Mouse (Mus musculus) leukemia stem cell, adult 10-12 weeks (primary cell): ENCODE data around the gene Mafb. TPM values are rescaled to one million over a fixed set of nuclear protein-coding genes. Genes with fewer than 3 reads are reported as not detected.

Source experiments
- polyA plus RNA-seq: library from polyadenylated mRNA; stranded (reverse); fragments of >175 nt; gene quantifications from 2 replicates; pipeline ENCODE4 v1.2.3, GENCODE M21; 2012; ENCODE audit warnings: low replicate concordance

Mafb gene
- polyA plus RNA-seq = 35.9 and 101 TPM in 2 replicates

GRCm38 (mm10) chr2:160366980-160367338 lies at the start of gene Mafb:
Mafb (minus strand) TSS chr2:160367065.

GRCm38 (mm10) chr2:160334111-160334661 lies 32.7 kb downstream of the Mafb start, which contains the start of gene Gm826:
Gm826 (minus strand) TSS chr2:160334162.

Other genes starting within 250 kb of the Mafb start
- not detected in 2 replicates for gene Gm826, start 32.9 kb downstream of the Mafb start, polyA plus RNA-seq